Mouse (Mus musculus) testis, postnatal 10 days (tissue): ENCODE data around the gene Gm20422.
"Not testable (repeated sequence)": the region's sequence is repeated elsewhere in the genome, so short reads cannot be mapped to it uniquely, and the experiment has no call there.

Experiments used
- DNase-seq: peaks from one replicate; pipeline ENCODE4 v3.0.0; 2021; ENCODE audit warnings: low spot score

Gene Gm20422

GRCm38 (mm10) chr8:69710624-69711023 lies 64.1 kb downstream of the Gm20422 start, which contains the start of gene Zfp869:
Gene Zfp869, minus strand, starts transcription at chr8:69710724.
- DNase-seq: not testable (repeated sequence)

- DNase-seq: no peak
Measured at GRCm38 (mm10) chr8:69701810-69702209, 72.9 kb downstream of the Gm20422 start.
